Mouse (Mus musculus): ENCODE measurements at regions not wholly inside any gene's neighbourhood (a gene's known extent, or its start where the extent isn't known, plus 50 kb on each side); places are given as distances from the start of the nearest gene placed in this dataset.

GRCm38 (mm10) chr13:69343806-69344205 is 189.7 kb upstream of the Nsun2 start:
- H3K27me3 ChIP-seq (ENCODE audit: control insufficient read depth, insufficient read depth, low read length): no peaks in the 10 kb centered on the region
- H3K9me3 ChIP-seq (ENCODE audit: control insufficient read depth, low read length): no peaks in the 10 kb centered on the region; the same call in 1 of the 2 replicates
- no peak overlapping the region for H3K4me3 ChIP-seq (ENCODE audit: low read length)
- H3K4me1 ChIP-seq (ENCODE audit: control insufficient read depth, insufficient read depth, low read length): no peaks in the 10 kb centered on the region
- no peak overlapping the region for H3K27ac ChIP-seq (ENCODE audit: low read depth, low read length)
- ATAC-seq (ENCODE audit: low FRiP score, low TSS enrichment): no peak
- H3K4me2 ChIP-seq (replicated peaks; ENCODE audit: low read depth, low read length): no peak overlapping the region
- no peak overlapping the region for H3K9ac ChIP-seq (ENCODE audit: low read depth, low read length)
- no peaks in the 10 kb centered on the region for H3K36me3 ChIP-seq (ENCODE audit: control insufficient read depth, insufficient read depth, low read length)

DNA sequence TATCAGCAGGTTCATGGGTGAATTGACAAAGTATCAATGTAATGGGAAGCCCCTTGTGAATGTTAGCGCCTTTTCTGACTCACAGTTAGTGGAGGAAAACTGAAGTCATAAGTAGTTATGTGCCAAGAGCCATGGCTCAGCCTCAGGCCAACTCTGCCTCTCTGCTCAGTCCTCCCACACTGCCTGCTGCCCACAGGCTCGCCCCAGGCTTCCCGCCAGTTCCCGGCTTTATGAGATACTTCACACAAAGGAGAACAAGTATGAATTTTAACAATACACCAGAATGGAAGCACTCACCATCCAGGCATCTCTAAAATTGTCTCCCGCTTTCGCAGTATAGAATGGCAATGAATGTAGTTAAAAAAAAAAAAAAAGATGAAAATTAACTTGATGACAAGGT is 176.1 kb upstream of the Nsun2 start:
- H3K27me3 ChIP-seq (ENCODE audit: control insufficient read depth, insufficient read depth, low read length): no peaks in the 10 kb centered on the region
- no peak overlapping the region for H3K9ac ChIP-seq (ENCODE audit: low read depth, low read length)
- no peak overlapping the region for H3K4me3 ChIP-seq (ENCODE audit: low read length)
- no peak for ATAC-seq (ENCODE audit: low FRiP score, low TSS enrichment)
- H3K9me3 ChIP-seq (ENCODE audit: control insufficient read depth, low read length): no peaks in the 10 kb centered on the region
- no peaks in the 10 kb centered on the region for H3K36me3 ChIP-seq (ENCODE audit: control insufficient read depth, insufficient read depth, low read length)
- no peak overlapping the region for H3K4me2 ChIP-seq (replicated peaks; ENCODE audit: low read depth, low read length)
- 94% methylated on average over 6 of the region's 6 CpGs for WGBS
- no peaks in the 10 kb centered on the region for H3K4me1 ChIP-seq (ENCODE audit: control insufficient read depth, insufficient read depth, low read length)
- H3K27ac ChIP-seq (ENCODE audit: low read depth, low read length): no peak overlapping the region

- Histone ChIP-seq H3K36me3 (ENCODE audit: control insufficient read depth, insufficient read depth, low read length) (no peaks in the 10 kb centered on the region), H3K9ac (ENCODE audit: low read depth, low read length) (no peak overlapping the region), H3K4me3 (ENCODE audit: low read length) (no peak overlapping the region), H3K4me2 (replicated peaks; ENCODE audit: low read depth, low read length) (no peak overlapping the region), H3K4me1 (ENCODE audit: control insufficient read depth, insufficient read depth, low read length) (no peaks in the 10 kb centered on the region), H3K27ac (ENCODE audit: low read depth, low read length) (no peak overlapping the region), H3K27me3 (ENCODE audit: control insufficient read depth, insufficient read depth, low read length) (no peaks in the 10 kb centered on the region), H3K9me3 (ENCODE audit: control insufficient read depth, low read length) (peaks cover 13% of the 10 kb centered on the region; the same call in 1 of the 2 replicates)
- 0 out of 2 replicates have a peak, but pooled peaks have one; percentile 24 for ATAC-seq (ENCODE audit: low FRiP score, low TSS enrichment)
- 51% methylated on average over 1 of the region's 1 CpGs for WGBS
These were observed 167.6 kb upstream of the Nsun2 start for GRCm38 (mm10) chr13:69365880-69366490.

DNA sequence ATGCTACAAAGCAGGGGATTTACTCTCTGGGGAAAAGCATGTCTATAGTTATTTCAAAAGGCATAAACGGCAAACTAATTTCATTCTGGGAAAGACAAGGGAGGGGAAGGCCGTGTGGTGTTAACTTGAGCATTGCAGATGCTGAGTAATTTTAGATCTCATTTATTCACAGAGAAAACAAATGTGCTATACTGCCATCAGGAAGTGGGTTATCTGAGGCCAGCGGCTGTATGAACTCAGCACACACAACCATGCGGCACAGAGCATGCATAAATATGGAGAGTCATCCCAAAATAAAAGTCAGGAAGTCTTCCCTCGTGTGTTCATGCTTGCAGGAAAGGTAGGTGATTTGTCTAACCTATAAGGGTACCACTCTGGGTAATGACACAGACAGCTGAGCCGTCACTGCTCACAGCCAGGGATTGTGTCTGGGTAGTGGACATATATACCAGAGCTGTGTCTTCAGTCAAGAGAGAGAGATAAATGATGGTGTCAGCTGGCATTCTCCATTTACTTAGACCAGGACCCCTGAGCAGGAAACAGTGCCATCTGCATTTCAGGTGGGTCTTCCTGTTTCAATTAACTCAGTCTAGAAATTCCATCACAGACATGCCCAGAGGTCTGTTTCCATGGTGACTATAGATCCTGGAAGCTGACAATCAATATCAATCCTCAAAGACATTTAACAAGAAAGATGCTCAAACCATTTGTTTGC is 160.3 kb upstream of the Nsun2 start:
- ATAC-seq (ENCODE audit: low FRiP score, low TSS enrichment): no peak
- H3K27me3 ChIP-seq (ENCODE audit: control insufficient read depth, insufficient read depth, low read length): no peaks in the 10 kb centered on the region

GRCm38 (mm10) chr13:69373816-69374142 is 159.8 kb upstream of the Nsun2 start:
- ATAC-seq (ENCODE audit: low FRiP score, low TSS enrichment): no peak
- no peak overlapping the region for H3K4me3 ChIP-seq (ENCODE audit: low read length)
- no peaks in the 10 kb centered on the region for H3K27me3 ChIP-seq (ENCODE audit: control insufficient read depth, insufficient read depth, low read length)
- no peaks in the 10 kb centered on the region for H3K36me3 ChIP-seq (ENCODE audit: control insufficient read depth, insufficient read depth, low read length)
- no peaks in the 10 kb centered on the region for H3K4me1 ChIP-seq (ENCODE audit: control insufficient read depth, insufficient read depth, low read length)
- no peak overlapping the region for H3K27ac ChIP-seq (ENCODE audit: low read depth, low read length)
- H3K9me3 ChIP-seq (ENCODE audit: control insufficient read depth, low read length): 0 out of 2 replicates have a peak, but pooled peaks cover 3% of the 10 kb centered on the region
- no peak overlapping the region for H3K9ac ChIP-seq (ENCODE audit: low read depth, low read length)
- no peak overlapping the region for H3K4me2 ChIP-seq (replicated peaks; ENCODE audit: low read depth, low read length)
- 71% methylated on average over 1 of the region's 1 CpGs for WGBS

More for the DNA sequence above, 160.3 kb upstream of the Nsun2 start:
- 74% methylated on average over 6 of the region's 6 CpGs for WGBS
- H3K36me3 ChIP-seq (ENCODE audit: control insufficient read depth, insufficient read depth, low read length): no peaks in the 10 kb centered on the region
- H3K4me1 ChIP-seq (ENCODE audit: control insufficient read depth, insufficient read depth, low read length): no peaks in the 10 kb centered on the region
- no peak overlapping the region for H3K4me2 ChIP-seq (replicated peaks; ENCODE audit: low read depth, low read length)
- H3K27ac ChIP-seq (ENCODE audit: low read depth, low read length): no peak overlapping the region
- no peak overlapping the region for H3K9ac ChIP-seq (ENCODE audit: low read depth, low read length)
- H3K4me3 ChIP-seq (ENCODE audit: low read length): no peak overlapping the region
- peaks cover 3% of the 10 kb centered on the region; the same call in 1 of the 2 replicates for H3K9me3 ChIP-seq (ENCODE audit: control insufficient read depth, low read length)

DNA sequence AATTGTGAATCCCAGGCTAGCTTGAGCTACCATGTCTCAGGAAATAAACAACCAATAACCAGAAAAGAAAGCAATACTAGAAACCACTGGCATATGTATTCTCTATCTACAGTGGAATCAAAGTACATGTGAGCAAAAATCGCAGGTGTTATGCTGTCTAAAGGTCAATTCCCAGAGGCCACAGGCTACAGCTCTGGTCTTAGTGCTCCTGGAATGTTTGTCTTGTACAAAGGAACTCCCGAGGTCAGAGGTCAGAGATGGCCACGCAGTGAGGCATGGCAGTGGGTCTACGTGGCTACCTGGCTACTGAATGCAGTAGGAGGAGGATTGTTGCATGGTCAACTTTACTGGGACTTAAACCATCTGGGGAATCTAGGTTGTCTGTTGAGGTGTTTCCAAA is 153.1 kb upstream of the Nsun2 start:
- H3K9me3 ChIP-seq (ENCODE audit: control insufficient read depth, low read length): no peaks in the 10 kb centered on the region

GRCm38 (mm10) chr13:69384767-69385166 is 148.8 kb upstream of the Nsun2 start:
- Histone ChIP-seq H3K36me3 (ENCODE audit: control insufficient read depth, insufficient read depth, low read length) (no peaks in the 10 kb centered on the region), H3K4me3 (ENCODE audit: low read length) (no peak overlapping the region), H3K4me1 (ENCODE audit: control insufficient read depth, insufficient read depth, low read length) (0 out of 2 replicates have a peak, but pooled peaks cover 2% of the 10 kb centered on the region), H3K27me3 (ENCODE audit: control insufficient read depth, insufficient read depth, low read length) (no peaks in the 10 kb centered on the region), H3K4me2 (replicated peaks; ENCODE audit: low read depth, low read length) (no peak overlapping the region), H3K27ac (ENCODE audit: low read depth, low read length) (no peak overlapping the region), H3K9ac (ENCODE audit: low read depth, low read length) (no peak overlapping the region), H3K9me3 (ENCODE audit: control insufficient read depth, low read length) (no peaks in the 10 kb centered on the region)
- no peak for ATAC-seq (ENCODE audit: low FRiP score, low TSS enrichment)

More for the DNA sequence above, 153.1 kb upstream of the Nsun2 start:
- Histone ChIP-seq H3K36me3 (ENCODE audit: control insufficient read depth, insufficient read depth, low read length) (no peaks in the 10 kb centered on the region), H3K27me3 (ENCODE audit: control insufficient read depth, insufficient read depth, low read length) (no peaks in the 10 kb centered on the region), H3K4me2 (replicated peaks; ENCODE audit: low read depth, low read length) (no peak overlapping the region), H3K27ac (ENCODE audit: low read depth, low read length) (no peak overlapping the region), H3K9ac (ENCODE audit: low read depth, low read length) (no peak overlapping the region), H3K4me3 (ENCODE audit: low read length) (no peak overlapping the region), H3K4me1 (ENCODE audit: control insufficient read depth, insufficient read depth, low read length) (0 out of 2 replicates have a peak, but pooled peaks cover 2% of the 10 kb centered on the region)
- 67% methylated on average over 4 of the region's 4 CpGs for WGBS
- no peak for ATAC-seq (ENCODE audit: low FRiP score, low TSS enrichment)

DNA sequence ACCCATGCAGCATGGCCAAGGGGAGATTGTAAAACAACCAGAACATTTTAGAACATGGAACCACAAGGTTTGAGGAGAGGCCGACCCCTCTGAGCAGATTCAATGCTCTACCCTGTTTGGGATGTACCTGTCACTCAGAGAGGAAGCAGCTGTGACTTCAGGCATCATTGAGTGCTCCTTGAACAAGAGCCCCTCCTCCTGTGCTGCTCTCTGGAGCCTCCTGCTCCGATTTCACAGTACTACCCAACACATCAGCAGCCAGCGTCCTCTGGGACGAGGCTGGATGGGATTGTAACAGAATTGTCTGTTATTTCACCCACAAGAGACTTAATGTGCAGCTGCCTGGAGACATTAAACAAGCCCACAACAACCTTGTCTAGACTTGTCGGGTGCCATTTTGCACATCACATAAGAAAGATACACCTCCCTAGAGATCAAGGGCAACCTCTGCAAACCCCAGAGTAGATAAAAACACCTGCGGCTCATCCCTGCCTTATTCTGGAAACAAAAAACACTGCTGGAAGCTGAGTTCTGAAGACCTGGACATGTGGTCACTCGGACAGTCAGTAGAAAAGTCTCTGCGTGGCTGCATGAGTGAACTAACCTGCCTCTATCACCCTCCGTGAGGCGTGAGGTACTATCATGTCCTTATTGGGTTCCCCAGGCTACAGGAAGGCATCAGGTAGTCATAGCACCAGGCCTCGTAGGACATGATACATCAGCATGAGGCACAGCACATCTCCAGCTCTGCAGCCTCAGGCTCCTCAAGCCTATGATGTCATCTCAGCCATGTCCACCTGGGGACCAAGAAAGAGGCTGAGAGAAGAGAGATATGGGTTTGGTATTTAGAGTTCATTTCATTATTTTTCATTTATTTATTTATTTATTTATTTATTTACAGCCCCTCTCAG is 140.4 kb upstream of the Nsun2 start:
- Histone ChIP-seq H3K9ac (ENCODE audit: low read depth, low read length) (no peak overlapping the region), H3K4me1 (ENCODE audit: control insufficient read depth, insufficient read depth, low read length) (no peaks in the 10 kb centered on the region), H3K9me3 (ENCODE audit: control insufficient read depth, low read length) (no peaks in the 10 kb centered on the region), H3K36me3 (ENCODE audit: control insufficient read depth, insufficient read depth, low read length) (no peaks in the 10 kb centered on the region), H3K27me3 (ENCODE audit: control insufficient read depth, insufficient read depth, low read length) (no peaks in the 10 kb centered on the region), H3K4me2 (replicated peaks; ENCODE audit: low read depth, low read length) (no peak overlapping the region), H3K27ac (ENCODE audit: low read depth, low read length) (no peak overlapping the region), H3K4me3 (ENCODE audit: low read length) (no peak overlapping the region)
- peak; percentile 94 for ATAC-seq (ENCODE audit: low FRiP score, low TSS enrichment)
- WGBS: 62% methylated on average over 11 of the region's 11 CpGs

DNA sequence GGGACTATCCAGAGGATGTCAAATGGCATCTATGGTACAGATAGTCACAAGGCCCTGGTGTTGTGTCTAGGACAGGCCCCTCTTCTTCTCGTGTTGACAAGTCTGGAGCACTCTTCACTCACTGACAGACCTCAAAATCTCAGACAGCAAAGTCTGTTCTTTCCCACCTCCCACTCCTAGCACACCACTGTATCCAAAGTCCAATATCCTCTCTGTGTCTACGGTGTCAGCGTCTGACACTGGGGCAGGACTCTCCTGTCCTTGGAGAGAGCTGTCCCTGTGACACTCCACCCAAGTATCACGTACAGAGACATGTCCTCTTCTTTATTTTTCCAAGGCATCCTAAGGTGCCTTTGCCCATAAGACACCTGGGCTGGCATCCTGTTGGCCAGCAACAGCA is 139.0 kb upstream of the Nsun2 start:
- no peaks in the 10 kb centered on the region for H3K4me1 ChIP-seq (ENCODE audit: control insufficient read depth, insufficient read depth, low read length)
- H3K27me3 ChIP-seq (ENCODE audit: control insufficient read depth, insufficient read depth, low read length): no peaks in the 10 kb centered on the region
- H3K9ac ChIP-seq (ENCODE audit: low read depth, low read length): no peak overlapping the region
- no peak overlapping the region for H3K4me3 ChIP-seq (ENCODE audit: low read length)
- H3K36me3 ChIP-seq (ENCODE audit: control insufficient read depth, insufficient read depth, low read length): no peaks in the 10 kb centered on the region
- H3K4me2 ChIP-seq (replicated peaks; ENCODE audit: low read depth, low read length): no peak overlapping the region
- no peaks in the 10 kb centered on the region for H3K9me3 ChIP-seq (ENCODE audit: control insufficient read depth, low read length)
- no peak for ATAC-seq (ENCODE audit: low FRiP score, low TSS enrichment)
- H3K27ac ChIP-seq (ENCODE audit: low read depth, low read length): no peak overlapping the region
- WGBS: 80% methylated on average over 4 of the region's 4 CpGs

All from kidney, embryonic 14.5 days (tissue).